Mouse (Mus musculus) telencephalon, adult 2 months (tissue): ENCODE measurements around the gene Gm20388.

Experiments
- DNase-seq: peaks from one replicate; pipeline ENCODE4 v3.0.0-alpha.2; 2011; ENCODE audit warnings: low read depth, low spot score

Gene Gm20388

DNA sequence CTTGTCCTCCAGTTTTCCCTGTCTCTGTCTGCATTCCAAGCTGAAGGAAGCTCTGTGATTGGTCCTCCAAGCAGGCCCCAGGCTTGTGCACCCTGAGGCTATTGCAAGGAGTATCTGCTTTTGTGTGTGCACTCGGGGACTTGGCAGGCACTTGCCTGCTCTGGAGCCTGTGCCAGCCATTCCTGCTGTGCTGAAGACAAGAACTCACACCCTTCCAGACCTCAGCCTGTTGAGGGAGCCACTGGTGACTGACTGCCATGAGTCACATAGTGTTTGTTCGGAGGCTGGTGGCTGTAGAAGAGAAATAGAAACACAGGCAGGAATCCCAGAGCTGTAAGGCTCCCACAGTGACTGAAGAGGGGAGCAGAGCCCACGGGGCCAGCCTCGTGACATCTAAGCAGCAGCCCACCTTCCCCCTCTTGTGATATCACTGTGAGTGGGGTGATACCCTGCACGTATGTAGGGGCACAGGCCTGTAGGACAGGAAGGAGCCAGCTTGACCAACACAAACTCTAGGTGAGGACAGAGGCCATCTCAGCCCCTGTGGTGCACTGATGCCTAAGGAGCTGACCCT lies 50.0 kb downstream of the Gm20388 start:
- peak; percentile 65 for DNase-seq

- DNase-seq: no peak
Measured at GRCm38 (mm10) chr8:119964859-119965258, 54.2 kb downstream of the Gm20388 start.

DNA sequence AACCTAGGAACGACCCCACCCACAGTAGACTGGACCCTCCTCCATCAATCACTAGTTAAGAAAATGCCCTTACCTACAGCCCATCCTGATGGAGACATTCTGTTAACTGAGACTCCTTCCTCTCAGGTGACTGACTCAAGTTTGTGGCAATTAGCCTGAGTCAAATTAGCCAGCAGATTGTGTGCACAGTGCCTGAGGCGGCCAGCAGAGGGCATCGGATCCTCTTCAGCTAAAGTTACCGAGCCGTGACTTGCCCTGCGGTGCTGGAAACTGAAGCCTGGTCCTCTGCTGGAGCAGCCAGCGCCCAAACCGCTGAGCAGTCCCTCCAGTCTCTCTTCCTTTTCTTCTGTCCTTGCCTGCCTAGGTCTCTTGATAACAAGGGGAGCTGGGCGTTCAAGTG lies 56.8 kb downstream of the Gm20388 start:
- DNase-seq: no peak

GRCm38 (mm10) chr8:119970169-119970568 lies 59.5 kb downstream of the Gm20388 start:
- DNase-seq: no peak

DNA sequence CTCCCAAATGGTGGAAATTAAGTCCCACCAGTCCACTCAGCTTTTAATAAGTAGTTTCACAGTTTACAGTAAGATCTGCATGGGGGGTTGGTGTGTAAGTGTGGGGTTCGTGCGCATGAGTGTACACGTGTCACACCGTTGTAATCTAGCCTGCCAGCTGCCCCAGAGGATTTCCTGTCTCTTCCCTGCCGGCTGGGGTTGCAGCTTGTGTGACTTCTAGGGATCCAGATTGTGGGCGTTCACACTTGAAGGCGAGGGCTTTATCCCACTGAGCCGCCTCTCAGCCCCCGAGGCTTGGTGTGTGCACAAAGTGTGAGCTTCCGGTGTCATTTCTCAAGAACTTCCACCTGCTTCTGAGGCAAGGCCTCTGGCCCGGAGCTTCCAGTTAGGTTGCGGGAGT lies 61.9 kb downstream of the Gm20388 start:
- DNase-seq: no peak

GRCm38 (mm10) chr8:119978770-119979381 lies 68.2 kb downstream of the Gm20388 start:
- DNase-seq: no peak

DNA sequence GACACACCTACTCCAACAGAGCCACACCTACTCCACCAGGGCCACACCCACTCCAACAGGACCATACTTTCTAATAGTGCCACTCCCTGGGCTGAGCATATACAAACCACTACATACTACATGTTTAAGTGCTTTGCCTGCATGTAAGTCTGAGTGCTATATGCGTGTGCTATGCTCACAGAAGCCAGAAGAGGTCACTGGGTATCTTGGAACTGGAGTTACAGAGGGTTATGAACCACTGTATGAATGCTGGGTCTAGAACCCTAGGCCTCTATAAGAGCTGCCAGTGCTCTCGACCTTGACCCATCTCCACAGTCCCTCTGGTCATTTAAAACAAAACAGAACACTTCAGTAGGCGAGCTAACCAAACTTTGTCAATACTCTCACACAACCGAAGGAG lies 70.6 kb downstream of the Gm20388 start:
- DNase-seq: no peak

DNA sequence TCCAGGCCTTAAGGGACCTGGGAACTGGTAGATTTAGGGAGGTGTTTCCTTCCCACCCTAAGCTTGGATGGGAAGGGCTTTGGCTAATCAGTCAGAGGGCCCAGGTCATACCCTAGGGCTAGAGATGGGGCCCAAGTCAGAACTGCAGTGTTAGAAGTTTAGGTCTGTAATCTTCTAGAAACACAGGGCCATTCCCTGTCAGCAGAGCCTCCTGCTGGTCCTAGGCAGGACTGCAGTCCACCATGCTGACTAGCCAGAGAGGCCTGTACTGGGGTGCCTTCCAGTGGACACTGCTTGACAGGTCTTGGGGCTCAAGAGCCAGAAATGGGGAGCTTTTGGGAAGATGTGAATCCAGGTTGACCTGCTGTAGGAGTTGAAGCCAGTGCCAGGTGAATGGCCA lies 73.4 kb downstream of the Gm20388 start:
- DNase-seq: no peak

DNA sequence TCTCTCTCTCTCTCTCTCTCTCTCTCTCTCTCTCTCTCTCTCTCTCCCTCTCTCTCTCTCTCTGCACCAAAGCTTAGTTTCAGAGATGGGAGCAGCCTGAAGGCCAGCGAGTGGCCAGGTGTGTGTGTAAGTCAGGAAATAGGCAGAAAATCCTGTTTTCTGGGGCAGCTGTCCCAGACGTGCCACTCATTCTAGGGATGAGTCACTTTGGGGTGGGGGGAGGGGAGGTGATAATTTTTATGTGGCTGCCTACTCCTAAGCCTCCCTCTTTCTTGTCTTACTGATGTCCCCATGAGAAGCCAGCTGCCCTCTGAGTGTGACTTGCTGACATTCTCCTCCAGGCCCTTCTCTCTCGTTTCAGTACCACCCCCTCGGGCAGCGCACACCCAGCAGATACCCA lies 75.5 kb downstream of the Gm20388 start:
- DNase-seq: no peak

DNA sequence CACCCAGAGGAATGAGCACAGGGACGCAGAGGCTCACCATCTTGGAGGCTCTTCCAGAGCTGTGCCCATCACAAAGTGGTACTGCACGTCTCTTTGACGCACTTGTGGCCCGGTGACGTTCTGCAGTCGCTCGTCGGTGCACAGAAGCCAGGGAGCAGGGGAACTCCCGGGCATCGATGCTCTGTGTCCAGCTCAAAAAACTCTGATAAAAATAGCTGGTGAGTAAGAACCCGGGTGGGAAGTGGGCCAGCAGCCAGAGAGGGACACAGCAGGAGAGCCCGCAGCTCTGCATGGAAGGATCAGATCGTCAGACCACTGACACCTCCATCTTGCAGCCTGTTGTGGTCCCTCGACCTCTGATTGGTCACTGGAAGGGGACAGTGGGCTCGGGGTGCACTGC lies 77.4 kb downstream of the Gm20388 start:
- no peak for DNase-seq

DNA sequence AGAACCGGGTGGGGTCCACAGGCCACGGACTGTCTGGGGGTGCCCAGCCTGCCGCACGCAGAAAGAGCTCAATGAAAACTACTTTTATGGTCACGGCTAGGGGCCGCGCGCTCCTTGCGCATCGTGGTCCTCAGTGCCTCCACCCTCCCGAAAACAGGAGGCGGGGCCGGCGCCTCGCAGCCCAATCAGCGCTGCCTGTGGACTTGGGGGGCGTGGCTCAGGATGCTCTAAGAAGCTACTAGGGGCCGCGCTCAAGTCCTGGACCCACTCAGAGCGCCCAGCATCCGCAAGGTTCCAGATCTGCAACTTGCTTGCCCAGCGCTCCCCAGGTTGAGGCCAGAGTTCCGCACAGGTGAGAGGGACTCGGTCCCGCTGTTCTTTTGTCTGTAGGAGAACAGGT lies 81.6 kb downstream of the Gm20388 start, which contains the start of gene Crispld2:
Crispld2 (plus strand) TSS at position 190 of the 400 bp plus-strand sequence.
- no peak for DNase-seq

- DNase-seq: no peak
Measured at GRCm38 (mm10) chr8:119994114-119994513, 83.5 kb downstream of the Gm20388 start.

GRCm38 (mm10) chr8:119994556-119994955 lies 83.9 kb downstream of the Gm20388 start:
- DNase-seq: no peak

DNA sequence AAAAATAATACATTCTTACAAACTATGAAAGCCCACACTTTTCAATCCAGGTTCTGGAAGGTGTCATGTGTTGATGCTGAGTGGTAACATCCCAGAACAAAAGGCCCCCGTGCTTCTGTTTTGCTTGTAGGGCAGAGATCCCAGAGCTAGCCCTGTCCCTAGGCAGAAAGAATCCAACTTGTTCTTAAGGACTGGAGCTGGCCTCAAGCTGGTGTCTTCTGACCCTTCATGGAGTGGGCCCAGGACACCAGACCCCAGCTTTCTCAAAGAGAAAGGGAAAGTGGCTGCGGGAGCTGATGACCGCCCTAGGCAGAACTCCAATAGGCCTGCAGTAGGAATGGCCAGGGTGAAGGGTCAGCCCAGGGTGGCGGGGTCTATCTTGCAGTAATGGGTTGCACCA lies 86.6 kb downstream of the Gm20388 start:
- no peak for DNase-seq

DNA sequence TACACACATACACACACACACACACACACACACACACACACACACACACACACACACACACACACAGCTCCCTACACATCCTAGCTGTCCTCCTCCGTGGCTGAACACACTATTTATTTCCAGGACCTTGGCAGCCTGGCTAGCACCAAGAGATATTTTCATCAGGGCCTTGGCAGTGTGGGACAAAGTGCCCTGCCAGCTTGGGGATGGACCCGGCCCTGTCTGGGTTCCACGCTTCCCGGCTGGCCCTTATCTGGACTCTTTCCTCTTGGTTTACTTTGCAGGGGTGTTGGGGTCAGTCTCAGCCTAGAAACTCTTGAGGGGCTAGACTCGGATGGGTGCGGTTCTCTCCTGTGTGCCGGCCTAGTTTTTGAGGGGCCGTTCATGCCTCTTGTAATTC lies 89.8 kb downstream of the Gm20388 start:
- no peak for DNase-seq

DNA sequence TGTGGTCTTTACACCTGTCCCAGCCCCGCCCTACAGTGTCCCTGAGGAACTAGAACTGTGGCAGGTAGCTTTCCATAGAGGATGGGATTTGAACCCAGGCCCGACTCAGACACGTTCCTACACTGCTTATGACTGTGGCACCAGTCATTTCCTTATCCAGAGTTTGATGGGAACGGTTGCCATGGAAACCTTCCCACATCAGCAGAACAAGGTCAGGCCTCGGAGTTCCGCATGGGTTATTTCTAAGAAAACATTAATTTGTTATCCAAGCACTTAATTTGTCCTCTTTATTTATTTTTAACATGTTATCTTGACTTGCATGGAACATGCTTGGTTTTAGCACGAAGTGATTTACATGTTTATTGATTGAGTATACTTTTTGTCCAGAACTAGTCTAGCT lies 91.1 kb downstream of the Gm20388 start:
- DNase-seq: no peak

DNA sequence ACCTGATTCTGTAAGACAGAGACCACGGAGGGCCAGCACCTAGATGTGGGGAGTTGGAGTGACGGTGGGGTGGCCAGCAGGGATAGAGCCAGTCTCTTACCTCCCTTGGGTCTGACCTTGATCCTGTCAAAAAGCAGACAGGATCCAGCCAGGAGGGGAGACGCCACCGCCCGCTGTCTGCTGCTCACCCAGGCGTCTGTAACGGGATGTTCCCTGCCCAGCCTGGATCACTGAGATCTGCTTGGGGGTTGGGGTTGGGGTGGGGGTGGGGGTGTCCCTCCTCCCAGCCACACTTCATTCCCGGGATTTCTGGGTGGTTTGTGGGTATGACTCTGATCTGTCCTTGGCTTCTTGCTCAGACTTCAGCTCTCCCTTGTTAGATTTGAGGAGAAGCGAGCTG lies 91.7 kb downstream of the Gm20388 start:
- DNase-seq: no peak

DNA sequence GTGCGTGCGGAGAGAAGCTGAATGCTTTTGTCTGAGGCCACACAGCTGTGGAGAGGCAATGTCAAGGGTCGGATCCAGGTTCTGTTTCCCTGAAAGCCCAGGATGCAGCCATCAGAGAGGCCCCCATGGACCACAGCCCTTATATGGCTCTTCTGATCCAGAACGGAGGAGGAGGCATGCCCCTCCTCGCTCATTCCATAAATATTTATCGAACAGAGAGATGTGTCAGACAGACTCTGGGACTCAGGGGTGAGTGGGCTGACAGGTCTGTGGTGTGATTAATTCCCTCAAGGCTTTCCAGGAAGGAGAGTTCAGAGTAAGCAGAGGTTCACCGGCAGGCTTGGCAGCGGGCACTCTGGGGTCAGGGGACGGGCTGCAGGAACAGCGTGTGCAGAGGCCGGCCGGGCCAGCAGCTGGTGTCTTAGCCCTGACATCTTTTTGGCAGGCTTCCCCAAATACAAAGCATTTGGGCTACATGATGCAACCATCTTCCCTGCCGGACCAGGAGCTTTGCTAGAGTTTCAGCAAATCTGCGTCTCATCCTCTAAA lies 93.6 kb downstream of the Gm20388 start:
- DNase-seq: no peak

DNA sequence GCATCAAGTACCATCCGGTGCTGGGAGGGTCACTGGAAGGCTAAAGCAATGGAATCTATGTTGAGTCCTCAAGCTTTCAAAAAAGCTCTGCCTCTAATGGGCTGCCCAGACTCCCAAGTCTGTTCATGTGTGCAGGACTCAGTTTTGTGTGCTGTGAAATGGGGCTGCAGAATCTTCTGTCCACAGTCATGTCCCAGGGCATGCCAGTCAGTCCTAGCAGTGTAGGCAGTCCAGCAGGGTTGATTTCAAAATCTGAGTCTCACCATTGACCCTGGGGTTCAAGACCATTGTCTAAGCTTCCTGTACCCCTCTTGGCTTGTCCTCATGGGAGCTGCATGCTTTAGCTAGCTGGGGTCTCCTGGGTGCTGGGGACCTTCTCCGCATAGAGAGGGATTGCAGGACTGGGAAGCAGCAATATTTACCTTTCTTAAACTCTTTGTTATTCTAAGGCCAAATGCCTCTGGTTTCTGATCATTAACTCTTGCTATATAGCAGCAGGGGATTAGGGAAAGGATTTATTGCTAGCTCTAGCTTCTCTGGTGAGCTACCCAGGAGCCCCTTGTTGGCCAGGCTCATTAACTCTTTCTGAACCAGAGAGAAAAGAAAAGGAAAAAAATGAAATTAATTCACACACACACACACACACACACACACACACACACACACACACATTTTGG lies 94.2 kb downstream of the Gm20388 start:
- no peak for DNase-seq

DNA sequence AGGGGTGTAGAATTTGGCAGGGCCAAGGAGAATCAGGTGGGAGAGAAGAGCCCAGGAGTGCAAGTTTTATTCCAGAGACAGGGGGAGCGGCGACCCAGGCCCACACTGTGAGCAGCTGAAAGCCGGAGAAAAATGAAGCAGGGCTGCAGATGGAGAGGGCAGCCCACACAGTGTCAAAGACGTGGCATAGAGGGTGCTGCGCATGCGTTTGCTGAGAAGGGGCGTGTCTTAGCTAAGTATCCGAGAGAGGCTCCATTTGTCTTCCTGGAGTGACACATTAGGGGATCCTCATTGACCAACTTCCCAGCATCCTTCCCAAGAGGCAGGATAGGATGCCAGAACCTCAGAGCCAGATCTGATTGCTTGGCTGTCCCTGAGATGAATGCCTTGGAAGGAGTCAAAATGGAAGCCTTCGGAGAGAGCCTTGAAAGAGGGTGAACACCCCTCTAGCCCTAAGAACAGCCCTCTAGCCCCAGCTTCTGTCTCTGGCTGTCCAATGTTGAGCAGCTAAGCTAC lies 96.1 kb downstream of the Gm20388 start:
- DNase-seq: no peak

GRCm38 (mm10) chr8:120007178-120007577 lies 96.5 kb downstream of the Gm20388 start:
- DNase-seq: no peak

GRCm38 (mm10) chr8:120009284-120009683 lies 98.6 kb downstream of the Gm20388 start:
- DNase-seq: no peak

DNA sequence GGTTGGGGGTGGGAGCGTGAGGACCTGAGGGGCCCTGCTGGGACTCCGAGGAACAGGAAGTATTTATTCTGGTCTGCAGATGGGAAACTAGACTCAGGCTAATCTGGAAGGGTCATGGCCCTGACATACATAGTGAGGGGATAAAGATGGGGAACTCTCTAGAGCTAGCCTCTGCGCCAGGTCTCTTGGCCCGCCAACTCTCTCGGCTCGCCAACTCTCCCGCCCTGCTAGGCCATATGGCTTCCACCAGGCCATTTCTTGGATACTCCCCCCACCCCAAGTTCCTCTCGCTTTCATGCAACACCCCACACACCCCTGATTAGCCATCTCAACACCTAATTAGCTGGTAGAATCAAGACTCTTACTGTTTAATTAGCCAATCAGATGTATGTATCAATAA lies 101.8 kb downstream of the Gm20388 start:
- DNase-seq: no peak
